Mouse (Mus musculus) WW6 (cell line): ENCODE results near the gene Pwwp2b.

Experiments
- DNase-seq: peaks from one replicate; pipeline ENCODE4 v3.0.0-alpha.2; 2013; ENCODE audit warnings: low read depth, low spot score

Pwwp2b gene

DNA sequence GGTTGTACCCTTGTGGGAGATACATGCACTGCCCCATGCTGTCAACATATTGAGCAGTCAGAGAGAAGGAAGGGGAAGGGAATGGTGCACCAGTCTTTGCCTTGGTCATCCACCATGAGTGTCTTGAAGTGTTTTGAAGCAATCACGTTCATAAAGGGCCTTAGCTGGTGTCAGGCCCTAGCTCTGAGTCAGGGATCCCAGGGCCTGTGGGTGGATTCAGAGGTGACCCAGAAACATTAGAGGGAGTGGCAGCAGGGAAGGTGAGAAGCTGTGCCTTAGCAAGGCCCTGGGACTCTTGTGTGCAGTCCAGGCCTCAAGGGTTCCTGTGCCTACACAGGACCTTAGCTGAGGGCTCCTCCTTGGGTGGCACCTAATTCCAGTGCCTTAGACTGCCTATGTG, 24.2 kb upstream of the Pwwp2b start:
- no peak for DNase-seq

DNA sequence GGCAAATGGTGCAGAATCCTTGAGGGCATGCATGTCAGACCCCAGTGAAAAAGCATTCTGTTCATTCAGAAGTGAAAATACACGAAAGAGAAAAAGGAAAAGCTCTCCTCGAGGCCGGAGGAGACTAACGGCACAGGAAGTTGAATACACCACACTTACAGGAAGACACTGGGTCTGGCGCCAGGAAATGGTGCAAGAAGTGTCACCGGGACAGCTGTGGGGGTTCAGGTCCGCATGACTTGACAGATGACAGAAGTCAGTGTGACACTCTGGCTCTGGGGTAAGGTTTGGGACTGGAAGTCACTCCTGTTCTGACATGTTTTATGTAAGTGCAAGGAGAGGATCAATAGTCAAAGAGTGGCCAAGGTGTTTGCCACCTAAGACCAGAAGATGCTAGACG, 23.6 kb upstream of the Pwwp2b start:
- no peak for DNase-seq

GRCm38 (mm10) chr7:139226416-139226815, 21.9 kb upstream of the Pwwp2b start:
- no peak for DNase-seq

DNA sequence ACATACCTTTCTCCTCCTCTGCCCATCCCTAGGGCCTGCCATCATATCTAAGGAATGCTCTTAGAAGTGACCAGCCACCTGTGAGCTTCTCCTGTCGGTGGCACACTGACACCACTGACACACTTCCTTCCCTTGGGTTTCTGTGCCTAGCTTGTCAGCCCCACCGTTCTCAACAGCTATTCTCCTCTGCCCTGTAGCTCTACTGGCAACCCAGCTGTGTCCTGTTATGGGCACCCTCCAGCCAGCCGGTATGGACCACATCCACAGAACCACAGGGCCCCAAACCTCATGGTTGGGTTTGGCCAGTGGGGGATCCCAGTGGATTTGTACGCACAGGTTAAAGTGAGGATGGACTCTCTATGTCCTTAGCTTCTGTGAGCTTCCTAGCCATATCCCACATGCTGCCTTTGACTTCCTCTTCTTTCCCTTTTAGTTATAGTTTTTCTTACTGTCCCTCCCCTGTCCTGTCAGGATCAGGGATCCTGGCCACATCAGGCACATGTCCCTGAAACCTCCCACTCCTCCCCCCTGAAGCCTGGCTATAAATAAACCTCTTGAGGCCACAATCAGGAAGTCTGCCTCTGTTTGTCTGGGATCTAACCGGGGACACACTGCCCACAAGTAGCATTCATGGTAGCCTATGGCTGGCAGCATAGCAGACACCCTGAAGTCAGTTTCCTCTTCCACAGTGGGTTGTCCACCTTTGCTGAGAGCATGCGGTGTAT, 19.7 kb upstream of the Pwwp2b start:
- DNase-seq: no peak

DNA sequence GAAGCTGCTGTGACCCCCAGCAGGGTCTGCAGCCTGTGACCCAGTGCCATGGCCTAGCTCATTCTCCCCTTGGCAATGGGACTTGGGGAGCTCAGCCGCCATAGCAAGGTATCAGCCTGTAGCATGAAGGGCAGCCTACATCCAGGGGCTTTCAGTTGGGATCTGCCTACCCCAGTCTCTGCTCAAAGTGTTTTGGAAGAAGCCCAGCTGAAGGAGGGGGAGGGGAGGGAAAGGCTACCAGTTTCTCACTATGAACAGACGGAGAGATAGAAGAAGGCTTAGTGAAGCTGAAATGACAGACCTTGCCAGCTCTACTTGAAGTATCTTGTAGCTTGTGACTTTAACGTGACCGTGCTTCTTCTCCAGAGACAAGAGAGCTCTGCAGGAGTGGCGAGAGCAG, 18.4 kb upstream of the Pwwp2b start:
- no peak for DNase-seq

- no peak for DNase-seq
Measured at GRCm38 (mm10) chr7:139230241-139230640, 18.0 kb upstream of the Pwwp2b start.

GRCm38 (mm10) chr7:139233714-139234113, 14.6 kb upstream of the Pwwp2b start:
- peak; percentile 62 for DNase-seq

DNA sequence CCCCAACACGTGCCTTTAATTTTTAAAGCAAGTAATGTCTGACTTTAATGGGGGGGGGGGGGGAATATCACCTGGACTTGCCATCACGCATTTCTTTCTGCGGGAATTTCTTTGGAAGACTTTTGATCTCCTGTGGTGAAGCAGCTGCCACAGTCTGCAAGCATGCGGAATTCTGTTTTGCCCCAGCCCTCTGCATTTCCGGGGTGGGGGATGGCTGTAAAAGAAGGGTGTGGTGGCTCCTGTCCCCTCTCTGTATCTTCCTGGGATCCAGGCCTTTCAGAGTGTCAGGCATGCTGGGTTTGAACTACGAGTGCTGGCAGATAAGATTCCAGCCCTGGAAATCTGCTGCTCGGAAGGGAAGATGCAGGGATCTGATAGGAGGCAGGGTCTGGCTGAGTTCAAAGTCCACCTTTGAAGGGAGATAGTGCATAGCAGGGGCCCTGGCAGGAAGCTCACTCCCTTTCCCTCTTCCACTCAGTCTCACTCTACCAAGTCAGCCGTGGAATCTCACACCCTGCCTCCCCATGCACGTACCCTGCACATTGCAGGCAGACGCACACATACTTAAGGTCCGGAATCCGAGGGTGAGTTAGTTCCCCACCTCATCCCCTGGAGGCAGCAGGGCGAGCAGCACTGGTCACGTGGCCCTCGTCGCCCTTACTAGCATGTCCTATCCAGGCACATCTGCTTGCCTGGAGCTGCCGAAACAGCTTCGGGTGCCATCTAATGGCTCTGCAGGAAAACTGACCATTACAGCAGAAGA, 13.7 kb upstream of the Pwwp2b start:
- peak; percentile 48 for DNase-seq

- DNase-seq: no peak
Measured at GRCm38 (mm10) chr7:139235651-139236358, 12.5 kb upstream of the Pwwp2b start.

DNA sequence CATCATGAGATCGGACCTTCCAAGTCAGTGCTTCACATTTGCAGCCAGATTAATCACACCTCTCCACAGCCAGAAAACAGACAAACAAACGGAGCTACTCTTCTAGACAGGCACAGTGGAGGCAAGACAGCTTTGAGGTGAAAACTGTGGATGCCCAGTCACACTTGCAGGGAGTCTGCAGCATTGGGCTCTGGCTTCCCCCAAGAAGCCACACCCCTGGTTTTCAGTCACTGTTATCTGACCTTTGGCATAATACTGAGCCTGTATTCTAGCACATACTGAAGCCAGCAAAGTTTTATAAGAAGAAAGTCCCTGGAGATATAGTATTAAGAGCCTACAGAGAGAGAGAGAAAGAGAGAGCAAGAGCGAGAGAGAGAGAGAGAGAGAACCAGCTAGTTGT, 8.8 kb upstream of the Pwwp2b start:
- no peak for DNase-seq

- no peak for DNase-seq
Measured at GRCm38 (mm10) chr7:139246086-139246485, 2.2 kb upstream of the Pwwp2b start.

- no peak for DNase-seq
Measured at GRCm38 (mm10) chr7:139246931-139247880, 1.1 kb upstream of the Pwwp2b start.

DNA sequence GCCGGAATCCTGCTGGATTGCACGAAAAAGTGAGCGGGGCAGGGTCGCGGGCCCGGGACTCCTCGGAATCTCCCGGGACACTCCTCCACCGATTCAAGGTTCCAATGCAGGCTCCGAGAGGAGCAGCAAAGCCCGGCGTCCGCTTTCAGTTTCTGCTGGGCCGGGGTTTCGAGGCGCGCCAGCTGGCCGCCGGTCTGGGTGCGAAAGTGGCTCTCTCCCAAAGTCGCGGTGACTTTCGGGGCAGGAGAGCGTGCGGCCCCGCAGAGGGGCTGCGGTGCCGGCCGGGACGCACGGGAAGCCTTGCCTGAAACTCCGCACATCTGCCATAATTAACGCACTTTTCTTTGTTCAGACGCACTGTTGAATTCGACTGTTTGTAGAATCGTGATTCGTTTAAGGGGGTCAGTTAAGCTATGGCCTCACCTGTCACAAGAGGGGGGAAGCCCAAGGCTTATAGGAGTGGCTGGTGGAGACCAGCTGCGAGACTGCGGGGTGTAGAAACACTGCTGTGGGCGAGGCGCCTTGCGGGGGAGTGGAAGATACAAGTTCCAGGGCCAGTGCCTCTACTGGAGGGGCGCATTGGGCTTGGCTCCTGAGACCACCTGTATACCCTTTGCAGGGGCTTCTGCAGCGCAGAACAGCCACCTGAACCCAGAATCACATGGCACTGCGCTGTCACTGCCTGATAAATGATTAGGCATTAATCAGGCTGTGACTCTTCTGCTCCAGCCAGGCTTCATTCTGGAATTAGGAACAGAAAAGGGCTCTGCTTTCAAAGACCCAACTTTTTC, 528 bp downstream of the Pwwp2b start:
- no peak for DNase-seq

DNA sequence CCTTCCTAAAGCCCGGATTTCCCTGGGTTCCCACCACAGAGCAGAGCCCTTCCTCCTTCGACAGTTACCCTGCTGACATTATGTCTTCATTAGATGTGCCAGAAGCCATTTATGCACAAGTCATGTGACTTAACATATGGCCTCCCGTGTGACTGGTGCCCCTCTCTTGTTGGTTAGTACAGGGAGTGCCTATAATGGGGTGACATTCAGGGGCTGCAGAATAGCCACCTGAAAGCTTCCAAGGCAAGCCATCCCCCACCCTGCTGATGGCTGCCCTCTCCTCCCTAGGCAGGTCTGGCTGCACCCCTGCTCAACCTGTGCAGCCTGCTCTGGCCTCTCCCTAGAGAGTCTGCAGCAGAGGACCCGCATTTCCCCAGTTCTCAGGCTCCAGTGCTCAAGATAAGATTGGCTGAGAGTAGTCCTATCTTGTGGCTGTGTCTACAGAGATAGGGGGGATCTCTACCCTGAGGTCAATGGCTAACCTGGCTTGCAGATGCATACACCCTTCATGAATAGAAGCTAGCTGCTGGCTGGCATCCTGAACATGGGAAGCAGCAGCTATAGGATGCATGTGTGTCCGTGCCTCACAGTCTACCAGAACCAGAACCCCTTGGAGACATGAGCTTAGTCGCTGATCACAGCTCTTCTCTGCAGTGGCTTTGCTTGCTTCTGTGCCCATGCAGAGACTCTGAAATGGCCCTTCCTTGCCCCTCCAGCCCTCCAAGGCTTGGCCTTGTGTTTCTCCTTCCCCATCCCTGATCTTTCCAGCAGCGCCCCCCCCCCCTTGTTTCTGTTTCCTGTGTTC, 1.3 kb downstream of the Pwwp2b start:
- no peak for DNase-seq

- no peak for DNase-seq
Measured at GRCm38 (mm10) chr7:139251881-139252301, 3.6 kb downstream of the Pwwp2b start.

DNA sequence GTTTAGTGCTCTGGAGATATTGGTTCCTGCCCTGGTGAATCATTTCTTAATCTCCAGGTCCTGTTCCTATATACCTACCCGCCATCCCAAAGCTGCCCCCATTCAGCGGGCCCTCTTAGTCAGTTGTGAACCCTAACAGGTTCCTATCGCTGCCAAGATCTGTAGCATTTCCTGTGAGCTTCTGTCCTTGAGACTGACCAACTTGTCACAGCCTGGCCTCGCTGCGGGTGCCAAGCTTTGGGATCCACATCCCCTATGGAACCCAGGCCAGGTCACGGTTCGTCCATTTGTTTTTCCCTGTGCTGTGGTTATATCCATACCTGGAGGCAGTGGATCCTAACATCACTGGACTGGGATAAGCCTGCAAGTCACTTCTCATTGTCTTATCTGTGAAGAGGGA, 4.3 kb downstream of the Pwwp2b start:
- DNase-seq: no peak

DNA sequence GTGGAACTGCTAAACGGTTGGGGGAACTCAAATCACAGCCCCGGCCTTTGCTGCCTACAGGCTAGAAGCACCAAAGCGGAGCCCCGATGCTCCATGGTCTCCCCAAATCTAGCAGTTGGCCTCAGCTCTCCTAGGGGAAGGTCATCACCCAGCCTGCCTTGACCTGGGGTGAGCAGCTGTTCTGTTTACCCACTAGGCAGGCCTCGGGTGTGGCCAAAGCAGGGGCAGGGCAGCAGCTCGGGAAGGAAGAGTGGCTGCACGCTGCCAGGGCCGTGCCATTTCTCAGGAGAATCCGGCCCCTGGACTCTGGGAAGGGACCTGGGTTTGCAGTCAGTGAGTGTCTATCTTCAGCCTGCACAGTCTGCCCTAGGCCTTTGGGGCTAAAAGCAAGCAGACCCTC, 4.7 kb downstream of the Pwwp2b start:
- no peak for DNase-seq

GRCm38 (mm10) chr7:139253462-139253861, 5.2 kb downstream of the Pwwp2b start:
- no peak for DNase-seq

- DNase-seq: no peak
Measured at GRCm38 (mm10) chr7:139254626-139255025, 6.3 kb downstream of the Pwwp2b start.
